Mouse (Mus musculus): ENCODE data around the gene Tmprss11b. TPM values are rescaled to one million over a fixed set of nuclear protein-coding genes. Genes with fewer than 3 reads are reported as not detected.
"Not testable (repeated sequence)": the region's sequence is repeated elsewhere in the genome, so short reads cannot be mapped to it uniquely, and the experiment has no call there.

Gene Tmprss11b
- polyA plus RNA-seq (2015; fragmentation: Nextera tagmentation; extraction: Ambion mirVana) = 0.08 TPM in 1 of 2 replicates, not detected in the other

DNA sequence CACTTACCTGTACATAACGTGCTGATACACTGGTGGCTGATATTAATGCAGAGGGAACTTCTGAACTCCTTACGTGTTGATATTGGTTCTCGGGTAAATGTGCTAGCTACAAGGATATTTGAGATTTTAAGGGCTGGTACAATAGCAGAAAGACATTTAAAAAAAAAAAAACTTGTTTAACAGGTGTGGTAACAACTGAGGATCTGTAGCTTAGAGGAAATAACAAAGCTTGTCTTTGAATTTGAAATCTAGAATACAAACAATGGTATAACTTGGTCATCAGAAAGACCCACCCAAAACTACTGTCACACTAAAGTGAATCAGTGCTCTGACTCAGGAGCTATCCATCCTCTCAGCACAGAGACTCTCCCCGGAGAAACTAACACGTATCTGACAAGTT, at the start of gene Tmprss11b:
TSS of gene Tmprss11b (minus strand) at position 101 of the 400 bp plus-strand sequence.
- Histone ChIP-seq H3K27me3 (ENCODE audit: control insufficient read depth, insufficient read depth, low read depth, low read length) (no peaks in the 10 kb centered on the region), H3K36me3 (ENCODE audit: control insufficient read depth, insufficient read depth, low read length) (no peaks in the 10 kb centered on the region), H3K4me1 (replicated peaks; ENCODE audit: control insufficient read depth, insufficient read depth, low read length) (no peaks in the 10 kb centered on the region), H3K4me3 (ENCODE audit: low read length) (no peak within 1 kb of the TSS), H3K9ac (ENCODE audit: low read length) (no peak within 1 kb of the TSS), H3K27ac (ENCODE audit: low read length) (no peak within 1 kb of the TSS), H3K4me2 (ENCODE audit: low read depth, low read length) (no peak within 1 kb of the TSS), H3K9me3 (ENCODE audit: control insufficient read depth, low read length) (no peaks in the 10 kb centered on the region)
- no peak for ATAC-seq (ENCODE audit: low read depth)
- WGBS = 57% methylated on average over 5 of the region's 5 CpGs

DNA sequence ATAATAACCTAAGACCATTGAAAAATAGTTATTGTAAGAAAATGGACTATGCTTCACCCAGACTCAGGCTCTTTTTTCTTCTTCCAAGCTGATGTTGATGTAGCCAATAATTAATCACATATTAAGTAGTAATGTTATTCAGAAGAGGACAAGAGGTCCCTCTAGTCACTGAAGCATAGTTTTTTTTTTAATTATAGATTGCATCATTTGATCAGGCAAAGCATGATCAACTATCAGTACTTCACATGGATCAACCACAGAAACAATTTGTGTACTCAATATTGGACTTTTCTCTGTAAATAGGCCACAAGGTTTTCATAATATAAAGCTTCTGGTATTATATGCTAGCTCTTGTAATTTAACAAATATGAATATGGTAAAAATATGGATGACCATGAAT, 48.9 kb upstream of the Tmprss11b start:
- no peaks in the 10 kb centered on the region for H3K27me3 ChIP-seq (ENCODE audit: control insufficient read depth, insufficient read depth, low read depth, low read length)
- H3K27ac ChIP-seq (ENCODE audit: low read length) = no peak overlapping the region
- ATAC-seq (ENCODE audit: low read depth) = no peak

DNA sequence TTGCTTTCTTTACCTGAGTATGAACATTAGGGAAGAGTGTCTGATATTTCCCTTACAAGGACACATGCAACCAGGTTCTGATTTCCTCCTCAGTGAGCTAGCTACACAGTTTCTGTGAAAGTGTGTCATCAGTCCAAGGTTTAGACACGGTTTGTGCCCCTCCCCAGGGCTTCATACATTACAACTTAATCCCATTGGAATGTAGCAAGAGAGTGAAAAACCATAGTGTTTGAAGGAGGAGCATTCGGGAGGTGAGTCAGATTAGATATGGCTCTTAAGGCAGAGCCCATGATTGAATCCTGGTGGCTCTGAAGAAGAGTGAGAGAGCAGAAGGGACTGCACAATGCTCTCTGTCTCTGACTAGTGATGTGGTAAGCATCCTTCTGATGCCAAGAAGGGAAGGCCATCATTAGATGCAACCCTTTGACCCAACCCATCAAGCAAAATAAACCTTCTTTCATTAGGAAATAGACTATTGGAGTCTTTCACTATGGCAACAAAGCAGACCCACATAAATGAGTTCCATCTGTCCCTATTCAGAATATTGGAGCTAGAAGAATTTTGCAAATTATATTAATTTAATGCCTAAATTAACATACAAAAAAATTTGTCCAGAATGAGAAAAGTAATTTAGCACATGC, 46.8 kb upstream of the Tmprss11b start:
- no peak for ATAC-seq (ENCODE audit: low read depth)
- Histone ChIP-seq H3K27ac (ENCODE audit: low read length) (no peak overlapping the region), H3K36me3 (ENCODE audit: control insufficient read depth, insufficient read depth, low read length) (no peaks in the 10 kb centered on the region), H3K9me3 (ENCODE audit: control insufficient read depth, low read length) (no peaks in the 10 kb centered on the region), H3K4me2 (ENCODE audit: low read depth, low read length) (no peak overlapping the region), H3K9ac (ENCODE audit: low read length) (no peak overlapping the region), H3K4me1 (replicated peaks; ENCODE audit: control insufficient read depth, insufficient read depth, low read length) (no peaks in the 10 kb centered on the region), H3K27me3 (ENCODE audit: control insufficient read depth, insufficient read depth, low read depth, low read length) (no peaks in the 10 kb centered on the region), H3K4me3 (ENCODE audit: low read length) (no peak overlapping the region)
- 42% methylated on average over 2 of the region's 2 CpGs for WGBS

More for the DNA sequence above, 48.9 kb upstream of the Tmprss11b start:
- H3K4me2 ChIP-seq (ENCODE audit: low read depth, low read length) = no peak overlapping the region
- no peaks in the 10 kb centered on the region for H3K4me1 ChIP-seq (replicated peaks; ENCODE audit: control insufficient read depth, insufficient read depth, low read length)
- H3K4me3 ChIP-seq (ENCODE audit: low read length) = no peak overlapping the region
- no peaks in the 10 kb centered on the region for H3K9me3 ChIP-seq (ENCODE audit: control insufficient read depth, low read length)
- H3K36me3 ChIP-seq (ENCODE audit: control insufficient read depth, insufficient read depth, low read length) = no peaks in the 10 kb centered on the region
- H3K9ac ChIP-seq (ENCODE audit: low read length) = no peak overlapping the region

- Histone ChIP-seq H3K4me3 (ENCODE audit: low read length) (no peak overlapping the region), H3K9me3 (ENCODE audit: control insufficient read depth, low read length) (no peaks in the 10 kb centered on the region), H3K36me3 (ENCODE audit: control insufficient read depth, insufficient read depth, low read length) (no peaks in the 10 kb centered on the region), H3K4me1 (replicated peaks; ENCODE audit: control insufficient read depth, insufficient read depth, low read length) (no peaks in the 10 kb centered on the region), H3K27me3 (ENCODE audit: control insufficient read depth, insufficient read depth, low read depth, low read length) (no peaks in the 10 kb centered on the region), H3K4me2 (ENCODE audit: low read depth, low read length) (no peak overlapping the region), H3K27ac (ENCODE audit: low read length) (no peak overlapping the region), H3K9ac (ENCODE audit: low read length) (no peak overlapping the region)
- ATAC-seq (ENCODE audit: low read depth) = no peak
- WGBS = 78% methylated on average over 2 of the region's 2 CpGs
These were observed 38.8 kb upstream of the Tmprss11b start for GRCm38 (mm10) chr5:86714967-86715366.

DNA sequence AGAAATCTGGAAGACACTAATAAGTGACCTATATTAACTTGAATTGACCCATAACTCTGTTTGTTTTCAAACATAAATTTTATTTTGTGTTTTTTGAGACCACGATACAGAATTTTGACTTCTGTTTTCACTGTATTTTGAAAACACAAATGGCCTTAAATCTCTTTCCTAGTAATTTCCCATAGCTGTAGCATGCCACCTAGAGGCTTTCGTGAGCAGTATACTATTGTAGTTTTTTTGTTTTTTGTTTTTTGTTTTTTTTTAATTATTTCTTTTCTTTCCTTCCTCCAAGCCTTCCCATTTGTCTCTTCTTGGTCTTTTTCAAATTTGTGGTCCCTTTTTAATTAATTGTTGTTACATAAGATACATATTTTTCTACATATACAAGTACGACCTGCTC, 28.8 kb upstream of the Tmprss11b start:
- no peaks in the 10 kb centered on the region for H3K36me3 ChIP-seq (ENCODE audit: control insufficient read depth, insufficient read depth, low read length)
- no peaks in the 10 kb centered on the region for H3K27me3 ChIP-seq (ENCODE audit: control insufficient read depth, insufficient read depth, low read depth, low read length)
- no peaks in the 10 kb centered on the region for H3K9me3 ChIP-seq (ENCODE audit: control insufficient read depth, low read length)
- H3K27ac ChIP-seq (ENCODE audit: low read length) = no peak overlapping the region
- H3K9ac ChIP-seq (ENCODE audit: low read length) = no peak overlapping the region
- H3K4me2 ChIP-seq (ENCODE audit: low read depth, low read length) = no peak overlapping the region
- 73% methylated on average over 3 of the region's 3 CpGs for WGBS
- no peak overlapping the region for H3K4me3 ChIP-seq (ENCODE audit: low read length)
- no peaks in the 10 kb centered on the region for H3K4me1 ChIP-seq (replicated peaks; ENCODE audit: control insufficient read depth, insufficient read depth, low read length)
- ATAC-seq (ENCODE audit: low read depth) = no peak

DNA sequence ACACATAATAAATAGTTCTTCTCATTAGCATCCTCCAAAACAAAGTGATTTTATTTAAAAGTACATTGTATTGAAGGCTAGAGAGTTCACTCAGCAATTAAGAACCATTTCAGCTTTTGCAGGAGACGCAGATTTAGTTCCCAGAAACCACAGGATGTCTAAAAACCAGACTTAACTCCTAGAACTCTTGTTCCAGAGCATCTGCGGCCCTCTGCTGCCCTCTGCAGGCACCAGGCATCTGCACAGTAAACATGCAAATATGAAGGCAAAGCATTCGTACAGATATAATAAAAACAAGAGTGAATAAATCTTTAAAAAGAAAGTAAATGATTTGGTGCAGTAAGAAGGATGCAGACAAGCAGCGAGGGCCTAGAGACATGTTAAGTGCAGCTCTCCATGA, 8.5 kb upstream of the Tmprss11b start:
- no peak for ATAC-seq (ENCODE audit: low read depth)
- H3K9ac ChIP-seq (ENCODE audit: low read length) = no peak overlapping the region
- H3K4me1 ChIP-seq (replicated peaks; ENCODE audit: control insufficient read depth, insufficient read depth, low read length) = no peaks in the 10 kb centered on the region
- H3K9me3 ChIP-seq (ENCODE audit: control insufficient read depth, low read length) = no peaks in the 10 kb centered on the region
- H3K36me3 ChIP-seq (ENCODE audit: control insufficient read depth, insufficient read depth, low read length) = no peaks in the 10 kb centered on the region
- no peak overlapping the region for H3K27ac ChIP-seq (ENCODE audit: low read length)
- WGBS = 51% methylated on average over 4 of the region's 4 CpGs
- no peak overlapping the region for H3K4me2 ChIP-seq (ENCODE audit: low read depth, low read length)
- no peak overlapping the region for H3K4me3 ChIP-seq (ENCODE audit: low read length)
- H3K27me3 ChIP-seq (ENCODE audit: control insufficient read depth, insufficient read depth, low read depth, low read length) = no peaks in the 10 kb centered on the region

DNA sequence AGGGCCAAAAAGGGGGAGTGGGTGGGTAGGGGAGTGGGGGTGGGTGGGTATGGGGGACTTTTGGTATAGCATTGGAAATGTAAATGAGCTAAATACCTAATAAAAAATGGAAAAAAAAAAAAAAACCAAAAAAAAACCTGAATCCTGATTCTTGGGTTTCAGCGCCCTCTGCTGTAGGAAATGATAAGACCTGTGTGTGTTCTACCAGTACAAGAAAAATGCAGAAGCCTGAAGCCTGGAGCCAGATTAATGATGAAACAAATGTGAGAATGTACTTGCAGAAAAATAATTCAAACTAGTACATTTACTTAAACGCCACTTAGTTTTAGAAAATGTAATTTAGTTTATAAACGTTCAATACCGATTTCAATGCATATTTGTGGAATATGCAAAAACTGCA, 27.0 kb downstream of the Tmprss11b start:
- ATAC-seq (ENCODE audit: low read depth); H3K36me3 ChIP-seq (ENCODE audit: control insufficient read depth, insufficient read depth, low read length); H3K9ac ChIP-seq (ENCODE audit: low read length); H3K27me3 ChIP-seq (ENCODE audit: control insufficient read depth, insufficient read depth, low read depth, low read length); H3K9me3 ChIP-seq (ENCODE audit: control insufficient read depth, low read length); H3K4me2 ChIP-seq (ENCODE audit: low read depth, low read length); H3K4me1 ChIP-seq (replicated peaks; ENCODE audit: control insufficient read depth, insufficient read depth, low read length); H3K4me3 ChIP-seq (ENCODE audit: low read length); H3K27ac ChIP-seq (ENCODE audit: low read length): not testable (repeated sequence)
- WGBS = 18% methylated on average over 4 of the region's 4 CpGs

- H3K36me3 ChIP-seq (ENCODE audit: control insufficient read depth, insufficient read depth, low read length) = no peaks in the 10 kb centered on the region
- H3K4me3 ChIP-seq (ENCODE audit: low read length) = no peak overlapping the region
- no peak for ATAC-seq (ENCODE audit: low read depth)
- no peak overlapping the region for H3K27ac ChIP-seq (ENCODE audit: low read length)
- H3K9me3 ChIP-seq (ENCODE audit: control insufficient read depth, low read length) = no peaks in the 10 kb centered on the region
- H3K9ac ChIP-seq (ENCODE audit: low read length) = no peak overlapping the region
- 32% methylated on average over 3 of the region's 3 CpGs for WGBS
- H3K27me3 ChIP-seq (ENCODE audit: control insufficient read depth, insufficient read depth, low read depth, low read length) = no peaks in the 10 kb centered on the region
- H3K4me1 ChIP-seq (replicated peaks; ENCODE audit: control insufficient read depth, insufficient read depth, low read length) = no peaks in the 10 kb centered on the region
- no peak overlapping the region for H3K4me2 ChIP-seq (ENCODE audit: low read depth, low read length)
These were observed 35.4 kb downstream of the Tmprss11b start for GRCm38 (mm10) chr5:86640795-86641194.

GRCm38 (mm10) chr5:86632324-86632723, 43.8 kb downstream of the Tmprss11b start, which contains the start of gene Tmprss11f:
Gene Tmprss11f (minus strand): TSS chr5:86632424.
- Histone ChIP-seq H3K4me1 (replicated peaks; ENCODE audit: control insufficient read depth, insufficient read depth, low read length) (no peaks in the 10 kb centered on the region), H3K4me2 (ENCODE audit: low read depth, low read length) (no peak within 1 kb of the TSS), H3K27ac (ENCODE audit: low read length) (no peak within 1 kb of the TSS), H3K9ac (ENCODE audit: low read length) (no peak within 1 kb of the TSS), H3K4me3 (ENCODE audit: low read length) (no peak within 1 kb of the TSS), H3K27me3 (ENCODE audit: control insufficient read depth, insufficient read depth, low read depth, low read length) (no peaks in the 10 kb centered on the region), H3K9me3 (ENCODE audit: control insufficient read depth, low read length) (no peaks in the 10 kb centered on the region), H3K36me3 (ENCODE audit: control insufficient read depth, insufficient read depth, low read length) (no peaks in the 10 kb centered on the region)
- WGBS = 53% methylated on average over 5 of the region's 5 CpGs
- no peak for ATAC-seq (ENCODE audit: low read depth)

- Histone ChIP-seq H3K36me3 (ENCODE audit: control insufficient read depth, insufficient read depth, low read length) (no peaks in the 10 kb centered on the region), H3K4me3 (ENCODE audit: low read length) (no peak overlapping the region), H3K4me1 (replicated peaks; ENCODE audit: control insufficient read depth, insufficient read depth, low read length) (no peaks in the 10 kb centered on the region), H3K4me2 (ENCODE audit: low read depth, low read length) (no peak overlapping the region), H3K27ac (ENCODE audit: low read length) (no peak overlapping the region), H3K9me3 (ENCODE audit: control insufficient read depth, low read length) (no peaks in the 10 kb centered on the region), H3K27me3 (ENCODE audit: control insufficient read depth, insufficient read depth, low read depth, low read length) (no peaks in the 10 kb centered on the region), H3K9ac (ENCODE audit: low read length) (no peak overlapping the region)
- no peak for ATAC-seq (ENCODE audit: low read depth)
- WGBS = 58% methylated on average over 2 of the region's 2 CpGs
These were observed 45.5 kb downstream of the Tmprss11b start for GRCm38 (mm10) chr5:86630700-86631099.
